Mouse (Mus musculus) heart, embryonic 14.5 days (tissue): ENCODE measurements around the gene Cd9. TPM values are rescaled to one million over a fixed set of nuclear protein-coding genes. Genes with fewer than 3 reads are reported as not detected.

ENCODE experiments used
- ATAC-seq: fragments of 200-750 bp; cut with Nextera tagmentation; 2 replicates; pipeline ENCODE4 v1.8.0; 2017; ENCODE audit warnings: low read depth, moderate TSS enrichment; ENCODE audit not compliant: insufficient number of reproducible peaks, insufficient read depth, low FRiP score
- H3K27ac ChIP-seq, 2 experiments: fragments of 200-500 bp in 1 of 2; fragments of 300-500 bp in 1 of 2; sonication (generic) in 1 of 2; replicated peaks in 1 of 2; 2 replicates each; pipeline ENCODE4 v1.5.1; 2012 to 2014; ENCODE audit warnings: low read depth in 2 of 2, low read length in 2 of 2, control low read depth in 1 of 2, mild to moderate bottlenecking in 1 of 2, mixed read lengths in 1 of 2; ENCODE audit not compliant: control insufficient read depth in 1 of 2, insufficient read depth in 1 of 2
- H3K27me3 ChIP-seq: fragments of 300-500 bp; sonication (generic); 2 replicates; pipeline ENCODE4 v1.6.1; 2014; ENCODE audit warnings: mild to moderate bottlenecking, low read length, control low read depth; ENCODE audit not compliant: control insufficient read depth, insufficient read depth
- H3K36me3 ChIP-seq: fragments of 300-500 bp; sonication (generic); 2 replicates; pipeline ENCODE4 v1.6.1; 2014; ENCODE audit warnings: mild to moderate bottlenecking, control low read depth, low read length, mixed read lengths; ENCODE audit not compliant: control insufficient read depth, insufficient read depth
- H3K4me1 ChIP-seq, 2 experiments: fragments of 200-500 bp in 1 of 2; fragments of 300-500 bp in 1 of 2; sonication (generic) in 1 of 2; 2 replicates each; pipeline ENCODE4 v1.6.1; 2012 to 2014; ENCODE audit warnings: low read length in 2 of 2, control low read depth in 1 of 2, mixed read lengths in 1 of 2; ENCODE audit not compliant: control insufficient read depth in 2 of 2, insufficient read depth in 2 of 2
- H3K4me2 ChIP-seq: fragments of 300-500 bp; sonication (generic); 2 replicates; pipeline ENCODE4 v1.6.1; 2014; ENCODE audit warnings: mild to moderate bottlenecking, low read length
- H3K4me3 ChIP-seq, 2 experiments: fragments of 200-500 bp in 1 of 2; fragments of 300-500 bp in 1 of 2; sonication (generic) in 1 of 2; 2 replicates each; pipeline ENCODE4 v1.5.1; 2012 to 2014; ENCODE audit warnings: low read length in 2 of 2, mild to moderate bottlenecking in 2 of 2, control low read depth in 1 of 2, low read depth in 1 of 2, moderate library complexity in 1 of 2; ENCODE audit not compliant: control insufficient read depth in 1 of 2, insufficient read depth in 1 of 2
- H3K9ac ChIP-seq: fragments of 300-500 bp; sonication (generic); 2 replicates; pipeline ENCODE4 v1.6.1; 2014; ENCODE audit warnings: mild to moderate bottlenecking, low read length
- H3K9me3 ChIP-seq: fragments of 300-500 bp; sonication (generic); 2 replicates; pipeline ENCODE4 v1.6.1; 2016; ENCODE audit warnings: low read length, control low read depth; ENCODE audit not compliant: control insufficient read depth
- WGBS: fragments of 180-500 bp; shearing (Covaris S2); extraction: QIAGEN DNeasy Blood & Tissue Kit; methylation state at CpG from one replicate; pipeline ENCODE4 v1.1.7; 2014; 5-methylcytosine and 5-hydroxymethylcytosine counted together
- polyA plus RNA-seq: library from polyadenylated mRNA; unstranded; fragments of >200 nt; fragmentation: Nextera tagmentation; extraction: Ambion mirVana; gene quantifications from 2 replicates; pipeline ENCODE4 v1.2.1, GENCODE M21; 2014

Gene Cd9
- polyA plus RNA-seq, 1 experiment from 2014 or later: 91.8 TPM

DNA sequence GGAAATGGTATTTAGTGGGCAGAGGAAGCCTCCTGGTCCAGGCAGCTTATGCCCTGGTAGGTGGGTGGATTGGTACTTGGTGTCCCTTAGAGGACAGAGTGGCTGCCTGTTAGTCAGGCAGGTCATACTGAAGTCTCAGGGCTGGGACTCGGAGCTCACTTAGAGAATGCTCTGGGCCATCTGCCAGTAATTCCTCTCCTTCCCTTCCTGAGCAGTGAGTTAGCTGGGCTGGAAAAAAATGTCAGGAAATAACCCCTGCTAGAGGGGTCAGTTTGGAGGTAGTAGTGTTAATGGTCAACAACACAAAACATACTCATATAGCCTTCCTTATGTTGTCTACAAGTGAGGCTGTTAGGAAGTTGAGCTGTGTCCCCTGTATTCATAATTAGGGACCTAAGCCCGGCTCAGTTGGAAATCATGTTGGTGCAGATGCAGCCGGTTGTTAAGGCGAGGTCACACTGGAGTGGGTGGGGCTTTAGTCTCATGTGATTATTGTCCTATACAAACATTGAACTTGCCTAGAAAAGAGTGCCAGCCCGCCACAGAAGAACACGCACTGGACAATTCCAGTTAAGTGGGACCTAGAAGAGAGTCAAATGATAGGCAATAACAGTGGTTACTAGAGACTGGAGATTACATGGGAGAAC, 18.5 kb upstream of the Cd9 start:
- H3K4me2 ChIP-seq: no peak overlapping the region
- H3K4me1 ChIP-seq: peaks cover 28 to 33% of the 10 kb centered on the region in 2 experiments
- H3K27ac ChIP-seq: peak overlapping the region; percentile 61 to 72; a peak in 3 of 4 replicates
- ATAC-seq: peak; percentile 73
- H3K4me3 ChIP-seq: no peak overlapping the region
- 47% methylated on average over 6 of the region's 6 CpGs for WGBS
- no peaks in the 10 kb centered on the region for H3K36me3 ChIP-seq
- no peaks in the 10 kb centered on the region for H3K9me3 ChIP-seq
- no peaks in the 10 kb centered on the region for H3K27me3 ChIP-seq
- no peak overlapping the region for H3K9ac ChIP-seq

DNA sequence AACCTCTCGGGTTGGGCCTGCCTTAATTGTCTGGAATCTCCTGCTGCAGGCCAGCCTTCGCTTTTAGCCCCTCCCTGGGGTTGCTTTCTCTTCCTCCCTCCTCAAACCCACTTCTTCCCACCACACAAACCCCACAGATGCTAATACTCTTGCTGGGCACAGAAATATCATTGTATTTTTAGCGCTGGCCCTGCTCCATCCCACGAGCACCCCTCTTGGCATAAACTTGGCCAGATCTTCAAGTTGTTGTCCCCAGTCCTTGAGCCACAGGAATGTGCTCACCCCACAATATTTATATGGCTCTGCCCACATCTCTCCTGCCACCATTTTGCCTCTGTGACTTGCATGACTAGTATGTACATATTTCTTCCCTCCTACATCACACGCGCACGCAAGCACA, 16.6 kb upstream of the Cd9 start:
- 69% methylated on average over 7 of the region's 7 CpGs for WGBS
- H3K27me3 ChIP-seq: no peaks in the 10 kb centered on the region
- H3K27ac ChIP-seq: no peak overlapping the region
- H3K4me1 ChIP-seq: peaks cover 28 to 33% of the 10 kb centered on the region in 2 experiments
- H3K9ac ChIP-seq: no peak overlapping the region
- H3K4me2 ChIP-seq: no peak overlapping the region
- H3K36me3 ChIP-seq: no peaks in the 10 kb centered on the region
- H3K9me3 ChIP-seq: no peaks in the 10 kb centered on the region
- H3K4me3 ChIP-seq: no peak overlapping the region
- no peak for ATAC-seq

DNA sequence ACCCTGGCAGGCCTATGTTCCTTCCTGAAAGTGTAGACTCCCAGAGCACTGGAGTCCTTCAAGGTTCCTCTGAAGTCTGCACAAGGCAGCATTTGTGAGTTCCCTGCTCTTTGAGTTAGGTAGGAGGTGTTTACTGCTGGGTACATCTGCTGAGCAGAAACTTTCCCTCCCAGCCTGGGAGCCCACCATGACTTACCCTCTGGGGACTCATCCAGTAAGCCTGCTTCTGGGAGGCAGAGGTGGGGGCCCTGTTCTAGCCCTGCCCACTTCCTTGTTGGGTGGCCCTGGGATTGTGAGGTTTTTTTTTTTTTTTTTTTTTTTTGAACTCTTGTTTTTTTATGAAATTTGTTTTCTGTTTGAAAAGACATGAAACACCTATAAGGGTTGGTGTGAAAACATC, 16.1 kb upstream of the Cd9 start:
- Histone ChIP-seq H3K36me3 (no peaks in the 10 kb centered on the region), H3K4me3 (no peak overlapping the region), H3K9me3 (no peaks in the 10 kb centered on the region), H3K4me2 (no peak overlapping the region), H3K9ac (no peak overlapping the region), H3K4me1 (peaks cover 26 to 29% of the 10 kb centered on the region in 2 experiments), H3K27ac (no peak overlapping the region), H3K27me3 (no peaks in the 10 kb centered on the region)
- ATAC-seq: no peak

DNA sequence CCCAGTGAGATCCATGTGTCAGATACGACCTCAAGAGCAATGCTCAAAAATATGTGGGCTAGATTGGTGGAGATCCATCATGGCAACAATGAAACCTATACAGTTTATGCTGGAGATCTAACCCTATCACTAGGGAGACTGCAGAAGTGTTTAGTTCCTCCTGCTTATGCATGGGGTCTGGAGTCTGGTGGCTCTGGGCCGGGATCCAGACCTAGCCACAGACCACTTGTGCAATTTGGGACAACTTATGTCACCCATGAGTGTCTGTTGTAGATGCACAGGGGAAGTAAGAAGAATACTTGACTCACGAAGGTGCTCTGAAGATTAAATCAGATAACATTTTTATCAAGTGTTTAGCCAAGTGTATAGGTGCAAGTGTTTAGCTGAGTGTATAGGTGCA, 15.2 kb upstream of the Cd9 start:
- ATAC-seq: no peak
- Histone ChIP-seq H3K27me3 (no peaks in the 10 kb centered on the region), H3K36me3 (no peaks in the 10 kb centered on the region), H3K4me1 (peaks cover 20 to 21% of the 10 kb centered on the region in 2 experiments), H3K9me3 (no peaks in the 10 kb centered on the region), H3K4me3 (no peak overlapping the region), H3K27ac (no peak overlapping the region), H3K9ac (no peak overlapping the region), H3K4me2 (no peak overlapping the region)
- WGBS: 78% methylated on average over 3 of the region's 3 CpGs

DNA sequence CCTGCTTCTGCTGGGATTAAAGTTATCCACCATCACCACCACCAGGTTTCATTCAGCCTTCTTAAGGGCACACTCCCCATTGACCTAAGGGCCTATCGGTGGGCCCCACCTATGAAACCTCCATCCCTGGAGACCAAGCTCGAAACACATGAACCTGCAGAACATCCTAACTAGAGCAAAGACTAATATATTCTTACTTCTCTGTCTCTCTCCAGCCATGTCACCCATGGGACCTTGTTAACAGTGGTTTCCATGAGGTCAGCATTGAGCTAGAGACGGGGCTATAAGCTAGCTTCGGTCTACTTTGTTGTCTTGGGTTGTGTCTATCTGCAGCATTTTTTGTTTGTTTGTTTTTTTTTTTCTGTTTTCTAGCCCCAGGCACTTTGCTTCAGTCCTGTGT, 11.8 kb upstream of the Cd9 start:
- ATAC-seq: no peak
- WGBS: 88% methylated on average over 4 of the region's 4 CpGs
- no peak overlapping the region for H3K27ac ChIP-seq

DNA sequence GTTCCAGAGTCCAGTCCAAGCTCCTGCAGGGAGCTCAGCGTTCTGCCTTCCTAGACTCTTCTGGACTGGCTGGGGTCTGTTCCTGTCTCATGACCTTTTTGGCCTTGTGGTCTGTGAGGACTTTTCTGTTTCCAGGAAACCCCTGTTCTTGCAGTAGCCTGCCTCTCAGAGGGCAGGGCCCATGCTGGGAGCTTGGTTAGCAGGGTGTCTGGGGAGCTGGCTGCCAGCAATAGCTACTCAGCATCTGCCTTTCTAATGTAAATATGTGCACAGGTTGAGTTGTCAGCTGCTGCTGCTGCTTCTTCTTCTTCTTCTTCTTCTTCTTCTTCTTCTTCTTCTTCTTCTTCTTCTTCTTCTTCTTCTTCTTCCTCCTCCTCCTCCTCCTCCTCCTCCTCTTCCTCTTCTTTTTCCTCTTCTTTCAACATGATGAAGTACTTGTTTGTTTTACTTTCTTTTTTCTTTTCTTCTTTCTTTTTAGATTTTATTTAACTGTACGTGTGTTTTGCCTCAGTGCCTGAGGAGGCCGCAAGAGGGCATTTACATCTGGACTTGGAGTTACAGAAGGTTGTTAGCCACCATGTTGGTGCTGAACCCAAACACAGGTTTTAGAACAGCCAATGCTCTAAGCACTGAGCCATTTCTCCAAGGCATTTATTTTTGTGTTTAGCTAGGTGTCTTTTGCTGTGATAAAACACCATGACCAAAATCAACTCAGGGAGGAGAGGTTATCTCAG, 10.2 kb upstream of the Cd9 start:
- no peak overlapping the region for H3K9ac ChIP-seq
- no peaks in the 10 kb centered on the region for H3K9me3 ChIP-seq
- 60% methylated on average over 3 of the region's 3 CpGs for WGBS

More for the DNA sequence above, 11.8 kb upstream of the Cd9 start:
- no peaks in the 10 kb centered on the region for H3K27me3 ChIP-seq
- H3K36me3 ChIP-seq: no peaks in the 10 kb centered on the region
- no peak overlapping the region for H3K4me2 ChIP-seq
- peaks cover 0 to 5% of the 10 kb centered on the region in 2 experiments; a peak in 2 of 4 replicates for H3K4me1 ChIP-seq
- H3K9me3 ChIP-seq: no peaks in the 10 kb centered on the region
- no peak overlapping the region for H3K4me3 ChIP-seq
- no peak overlapping the region for H3K9ac ChIP-seq

DNA sequence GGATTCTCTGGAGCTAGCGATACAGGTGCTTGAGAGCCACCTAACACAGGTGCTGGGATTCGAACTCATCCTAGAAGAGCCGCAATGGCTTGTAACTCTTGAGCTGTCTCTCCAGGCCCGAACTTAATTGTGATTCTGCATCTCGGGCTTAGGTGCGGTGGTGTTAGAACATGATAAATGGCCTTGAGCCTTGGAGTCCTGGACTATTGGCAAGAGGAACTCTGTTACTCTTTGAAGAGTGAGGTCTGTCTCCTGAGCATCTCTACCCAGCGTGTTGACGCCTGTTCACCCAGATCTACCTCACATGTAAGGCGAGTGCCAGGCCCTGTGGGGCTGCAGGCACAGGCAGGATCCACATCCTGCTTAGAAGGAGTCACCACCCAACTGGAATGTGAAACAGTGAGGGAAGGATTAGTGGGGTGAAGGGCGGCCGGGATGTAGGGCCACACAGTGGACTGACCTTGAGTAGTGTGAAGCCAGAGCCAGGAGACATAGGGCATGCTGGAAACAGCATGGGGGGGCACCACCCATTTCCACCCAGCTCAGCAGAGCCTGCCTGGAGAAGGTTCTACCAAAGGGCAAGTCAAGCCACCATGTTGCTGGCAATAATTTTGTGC, 8.7 kb upstream of the Cd9 start:
- Histone ChIP-seq H3K4me3 (no peak overlapping the region), H3K27me3 (peaks cover 4% of the 10 kb centered on the region), H3K4me2 (no peak overlapping the region), H3K27ac (no peak overlapping the region), H3K9me3 (no peaks in the 10 kb centered on the region), H3K36me3 (no peaks in the 10 kb centered on the region), H3K4me1 (no peaks in the 10 kb centered on the region), H3K9ac (no peak overlapping the region)
- ATAC-seq: no peak
- 90% methylated on average over 11 of the region's 11 CpGs for WGBS

More for the DNA sequence above, 10.2 kb upstream of the Cd9 start:
- H3K4me1 ChIP-seq: no peaks in the 10 kb centered on the region
- H3K27ac ChIP-seq: no peak overlapping the region
- no peak overlapping the region for H3K4me2 ChIP-seq
- no peak overlapping the region for H3K4me3 ChIP-seq
- no peaks in the 10 kb centered on the region for H3K36me3 ChIP-seq
- H3K27me3 ChIP-seq: no peaks in the 10 kb centered on the region; the same call in 1 of the 2 replicates
- ATAC-seq: no peak
